Mouse (Mus musculus) urinary bladder, adult 2 months (tissue): ENCODE data around the gene Rhbdl3. TPM values are rescaled to one million over a fixed set of nuclear protein-coding genes. Genes with fewer than 3 reads are reported as not detected.
"Not testable (repeated sequence)": the region's sequence is repeated elsewhere in the genome, so short reads cannot be mapped to it uniquely, and the experiment has no call there.

ENCODE experiments used
- DNase-seq: peaks from one replicate; pipeline ENCODE4 v3.0.0; 2022; ENCODE audit warnings: low spot score
- polyA plus RNA-seq: library from polyadenylated mRNA; depleted of rRNA; stranded (reverse); fragments of >200 nt; gene quantifications from 2 replicates; pipeline ENCODE4 v1.2.3, GENCODE M21; 2012

Gene Rhbdl3
- polyA plus RNA-seq, 1 experiment, result 2.3 TPM

DNA sequence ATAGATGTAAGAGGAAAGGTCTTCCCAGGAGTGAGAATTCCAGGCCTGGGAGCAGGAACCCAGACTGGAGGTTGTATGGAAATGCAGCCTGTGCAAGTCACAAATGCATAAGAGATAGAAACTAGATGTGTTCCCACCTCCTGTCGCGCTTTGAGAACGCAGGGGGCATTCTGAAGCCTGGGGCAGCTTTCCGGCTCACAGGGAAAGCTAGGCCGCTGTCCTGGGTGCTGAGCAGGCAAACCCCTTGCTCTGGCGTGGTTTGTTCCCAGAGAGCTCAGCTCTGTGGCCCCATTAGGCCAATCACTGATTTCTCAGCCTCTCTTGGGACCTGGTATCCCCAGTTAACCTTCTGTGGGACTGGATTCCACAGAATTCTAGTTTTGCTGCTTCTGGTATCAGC is 11.9 kb downstream of the Rhbdl3 start:
- no peak for DNase-seq

DNA sequence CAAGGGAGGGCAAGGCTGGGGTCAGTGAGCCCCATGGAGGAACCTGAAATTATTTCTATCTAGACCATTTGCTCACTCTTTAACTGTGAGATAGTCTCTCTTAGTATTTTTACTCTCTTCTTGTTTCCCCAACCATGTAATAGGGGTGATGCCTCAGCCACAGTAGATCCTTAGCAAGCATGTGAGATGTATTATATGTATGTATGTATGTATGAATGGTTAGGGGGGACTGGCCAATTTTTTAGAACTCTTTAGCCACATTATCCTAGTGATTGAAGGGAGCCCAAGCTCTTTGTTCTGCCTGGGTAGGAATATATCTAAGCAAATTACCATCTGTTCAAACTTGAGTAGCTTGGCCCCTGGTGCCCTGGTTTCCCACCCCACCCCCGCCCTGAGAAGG is 12.8 kb downstream of the Rhbdl3 start:
- DNase-seq, result no peak

DNA sequence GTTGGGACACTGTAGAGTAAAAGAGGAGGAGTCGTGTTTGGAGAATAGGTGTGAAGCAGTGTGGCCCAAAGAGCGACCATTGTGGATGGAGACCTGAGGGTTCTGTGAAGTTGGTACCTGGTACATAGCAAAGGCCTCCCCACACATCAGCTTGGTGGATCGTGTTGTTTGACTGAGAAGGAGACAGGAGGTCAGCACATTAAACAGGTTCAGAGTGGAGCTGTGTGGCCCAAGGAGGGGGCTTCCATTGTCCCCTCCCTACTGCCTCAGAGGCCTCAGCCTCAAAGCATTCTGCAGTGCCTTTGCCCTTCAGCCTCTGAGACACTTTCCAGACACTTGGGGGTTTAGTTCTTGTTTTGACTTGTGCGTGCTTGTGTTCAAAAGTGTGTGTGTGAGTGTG is 13.2 kb downstream of the Rhbdl3 start:
- DNase-seq, result no peak

DNA sequence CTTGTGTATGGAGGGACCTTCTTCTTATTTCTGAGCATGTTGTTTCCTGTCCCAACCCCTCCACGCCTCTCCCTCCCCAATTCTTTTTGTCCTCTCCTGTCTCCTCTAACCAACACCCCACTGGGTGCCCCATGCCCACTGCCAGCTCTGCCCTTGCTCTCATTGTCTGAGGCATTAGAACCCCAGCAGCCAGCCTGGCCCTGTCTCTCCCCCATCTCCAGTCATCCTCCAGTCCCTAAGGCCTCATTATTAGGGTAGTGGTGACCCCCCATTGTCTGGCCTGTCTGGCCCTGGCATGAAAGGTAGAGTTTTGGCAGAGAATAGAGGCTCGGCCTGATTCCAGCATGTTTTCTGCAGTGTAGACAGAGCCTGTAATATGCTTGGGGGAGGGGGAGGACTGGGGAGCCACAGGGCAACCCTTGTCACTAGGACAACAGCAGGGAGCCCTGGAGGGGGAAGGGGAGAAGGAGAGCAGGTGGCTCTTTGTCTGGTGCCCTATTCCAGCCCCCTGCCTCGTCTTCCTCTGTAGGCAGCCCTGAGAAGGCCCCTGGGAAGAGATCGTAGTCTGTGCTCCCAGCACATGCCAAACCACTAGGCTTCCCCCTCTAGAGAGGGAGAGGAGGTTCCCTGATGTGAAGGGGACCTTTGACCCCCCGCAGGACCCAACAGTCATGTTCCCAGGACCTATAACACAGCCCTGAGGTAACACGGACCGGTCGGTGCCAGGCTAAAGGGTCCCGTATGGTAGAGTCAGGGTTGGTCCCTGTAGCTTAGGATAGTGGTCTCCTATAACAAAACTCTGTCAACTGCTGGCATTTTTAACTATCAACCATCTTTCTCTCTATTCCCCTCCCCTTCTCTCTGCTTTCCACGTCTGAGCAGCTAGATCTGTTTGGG is 15.3 kb downstream of the Rhbdl3 start:
- no peak for DNase-seq

DNA sequence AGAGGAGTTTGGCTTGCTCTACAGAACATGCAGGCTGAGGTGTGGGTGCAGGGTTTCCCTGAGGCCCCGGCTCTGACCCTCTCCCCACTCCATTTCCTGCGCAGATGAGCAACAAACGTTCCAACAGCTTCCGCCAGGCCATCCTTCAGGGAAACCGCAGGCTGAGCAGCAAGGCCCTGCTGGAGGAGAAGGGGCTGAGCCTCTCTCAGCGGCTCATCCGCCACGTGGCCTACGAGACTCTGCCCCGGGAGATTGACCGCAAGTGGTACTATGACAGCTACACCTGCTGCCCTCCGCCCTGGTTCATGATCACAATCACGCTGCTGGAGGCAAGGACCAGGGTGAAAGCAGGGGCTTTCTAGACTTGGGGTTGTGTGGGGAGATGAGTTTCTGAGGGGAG is 22.5 kb downstream of the Rhbdl3 start:
- DNase-seq, result no peak

DNA sequence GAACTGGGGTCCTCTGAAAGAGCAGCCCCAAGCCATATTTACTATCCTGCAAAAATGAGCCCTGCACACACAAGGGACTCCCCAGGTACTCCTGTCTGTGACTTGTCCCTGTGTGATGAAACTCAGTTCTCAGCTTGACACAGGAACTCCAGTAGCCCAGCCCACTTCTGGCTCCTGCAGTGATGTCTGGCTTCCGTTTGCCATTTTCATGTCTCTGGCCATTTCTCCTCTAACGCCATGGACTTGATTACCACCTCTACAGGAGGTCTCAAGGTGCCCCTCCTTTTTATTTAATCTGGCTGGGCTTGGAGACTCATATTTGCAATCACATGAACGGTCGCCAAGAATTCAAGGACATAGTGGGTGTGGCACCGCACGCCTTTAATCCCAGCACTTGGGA is 23.9 kb downstream of the Rhbdl3 start:
- DNase-seq, result no peak

DNA sequence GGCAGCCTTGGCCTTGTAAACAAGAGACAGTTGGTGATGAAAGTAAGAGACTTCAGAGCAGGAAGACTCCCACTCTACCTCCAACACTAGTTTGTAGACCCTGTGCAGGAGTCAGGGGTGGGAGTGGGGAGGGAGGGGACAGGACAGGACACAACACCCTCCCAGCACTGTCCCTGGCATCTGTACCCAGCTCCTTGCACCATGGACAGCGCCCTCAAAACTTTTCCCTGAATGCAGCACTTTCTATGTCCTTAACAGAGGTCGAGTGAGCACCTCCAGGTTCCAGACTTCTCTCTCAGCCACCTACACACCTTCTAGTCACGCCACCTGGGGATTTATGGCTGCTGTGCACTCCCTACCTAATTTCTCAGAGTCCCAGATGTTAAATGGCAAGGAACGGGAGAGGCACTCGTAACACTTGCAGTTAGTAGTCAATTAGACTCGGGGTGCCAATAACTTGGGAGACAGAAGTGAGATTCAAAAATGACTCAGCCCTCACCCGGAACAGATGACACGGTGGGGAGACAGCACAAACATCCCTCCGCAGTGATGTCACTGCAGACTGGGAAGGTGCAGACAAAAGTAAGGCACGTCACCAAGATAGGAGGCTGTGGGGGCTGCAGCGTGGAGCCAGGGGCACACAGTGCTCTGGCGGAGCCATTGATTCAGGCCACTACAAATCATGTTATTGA is 32.1 kb downstream of the Rhbdl3 start:
- DNase-seq, result no peak

DNA sequence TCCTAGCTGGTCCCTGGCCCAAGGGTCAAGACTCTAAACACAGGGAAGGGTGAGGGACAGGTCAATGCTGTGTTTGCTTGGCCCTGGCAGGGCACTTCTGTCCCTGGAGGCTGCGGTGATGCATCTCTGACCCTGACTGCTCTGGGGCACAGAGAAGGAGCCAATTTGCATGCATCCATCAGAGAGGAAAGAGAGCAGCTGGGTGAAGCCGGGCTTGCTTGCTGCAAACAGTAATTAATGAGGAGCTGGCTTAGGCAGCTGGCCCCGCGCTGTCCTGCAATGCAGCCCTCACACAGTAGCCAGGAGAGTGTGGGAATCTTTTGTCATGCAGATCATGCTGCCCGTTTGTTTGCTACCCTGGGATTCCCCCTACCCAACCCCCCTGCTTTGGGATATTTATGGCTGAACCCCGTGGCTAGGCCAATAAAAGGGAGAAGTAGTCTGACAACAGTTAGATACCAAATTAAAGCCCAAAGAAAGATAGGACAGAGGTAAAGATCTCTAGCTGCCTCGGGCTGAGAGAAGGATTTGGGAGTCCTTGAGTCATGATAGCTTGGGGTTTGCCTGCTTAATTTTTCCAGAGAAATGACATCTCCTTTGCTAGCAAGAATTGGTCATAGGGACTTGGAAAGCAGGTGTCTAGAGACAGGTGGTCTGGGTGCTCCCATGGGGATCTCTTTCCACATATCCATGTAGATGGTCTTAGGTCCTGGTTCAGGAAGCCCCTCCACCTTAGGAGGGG is 35.1 kb downstream of the Rhbdl3 start:
- DNase-seq, result no peak

DNA sequence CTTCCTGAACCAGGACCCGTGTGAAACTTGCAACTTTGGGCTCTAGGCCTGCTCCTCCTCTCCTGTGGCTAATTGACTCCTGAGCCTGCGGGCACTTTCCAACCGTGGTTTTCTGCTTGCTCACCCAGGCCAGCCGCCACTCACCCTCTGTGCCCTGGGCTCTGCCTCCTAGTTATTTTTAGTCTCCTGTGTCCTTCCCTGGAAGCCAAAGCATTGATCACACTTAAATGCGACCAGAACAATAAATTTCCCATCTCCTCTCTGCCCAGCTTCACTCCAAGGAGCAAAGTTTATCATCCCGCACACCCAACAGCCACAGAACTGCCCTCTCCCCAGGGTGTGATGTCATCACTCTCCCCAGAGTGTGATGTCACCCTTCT is 35.6 kb downstream of the Rhbdl3 start:
- DNase-seq, result no peak

DNA sequence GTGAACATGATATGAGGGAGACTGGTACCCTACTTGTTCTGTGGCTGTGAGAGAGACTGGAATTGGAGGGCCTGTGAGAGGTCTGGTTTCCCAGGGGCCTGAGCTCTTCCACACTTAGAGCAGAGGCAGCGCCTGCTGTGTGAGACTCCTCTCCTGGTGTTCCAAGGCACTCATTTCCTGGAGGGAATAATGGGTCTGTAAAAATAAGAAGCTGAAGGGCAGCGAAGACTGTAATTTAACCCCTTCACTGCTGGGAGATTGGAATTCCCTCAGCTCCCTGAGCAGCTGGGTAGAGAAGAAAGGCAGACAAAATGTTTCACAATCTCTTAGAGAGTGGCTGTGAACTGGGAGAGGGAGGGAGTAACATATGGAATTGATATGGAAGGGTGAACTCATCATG is 41.8 kb downstream of the Rhbdl3 start:
- DNase-seq, result no peak

DNA sequence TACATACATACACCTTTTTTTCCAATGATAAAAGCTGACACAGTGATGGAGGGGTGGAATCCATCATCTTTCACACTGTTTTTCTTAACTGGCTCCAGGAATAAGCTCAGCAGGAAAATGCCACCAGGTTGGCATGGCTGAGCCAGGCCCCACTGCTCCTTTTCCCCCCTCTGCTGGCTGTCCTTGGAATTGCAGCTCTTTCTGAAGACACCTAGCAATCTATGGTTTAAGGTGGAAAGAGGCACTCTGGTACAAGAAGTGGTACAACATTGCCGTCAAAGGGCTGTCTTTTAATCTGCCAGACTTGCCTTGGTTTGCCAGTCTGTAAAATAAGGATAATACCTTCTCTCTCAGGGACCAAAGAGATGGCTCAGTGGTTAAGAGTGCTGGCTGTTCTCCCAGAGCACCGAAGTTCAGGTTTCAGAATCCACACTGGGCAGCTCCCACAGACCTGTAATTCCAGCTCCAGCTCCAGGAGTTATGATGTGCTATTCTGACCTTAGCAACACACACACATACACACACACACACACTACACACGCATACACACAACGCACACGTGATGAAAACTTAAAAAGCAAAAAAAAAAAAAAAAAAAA is 51.2 kb downstream of the Rhbdl3 start:
- peak; percentile 59 for DNase-seq

DNA sequence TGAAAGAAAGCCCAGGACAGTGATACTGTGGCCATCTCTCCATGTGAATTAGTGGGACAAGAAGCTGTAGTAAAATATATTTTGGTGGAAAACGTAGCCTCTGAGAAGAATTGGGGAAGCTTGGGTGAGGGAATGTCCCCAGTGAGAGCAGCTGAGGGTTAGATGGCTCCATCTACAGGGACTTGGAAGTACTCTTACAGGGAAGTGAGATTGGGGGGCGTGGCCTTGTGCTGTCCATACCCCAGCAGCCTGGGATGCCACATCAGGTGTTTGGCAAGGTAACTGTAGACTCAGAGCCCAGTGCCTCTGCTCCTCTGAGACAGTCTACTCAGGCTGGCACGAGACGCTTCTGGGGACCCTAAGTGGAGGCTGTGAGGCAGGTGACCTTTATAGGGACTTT is 54.1 kb downstream of the Rhbdl3 start:
- DNase-seq, result no peak

DNA sequence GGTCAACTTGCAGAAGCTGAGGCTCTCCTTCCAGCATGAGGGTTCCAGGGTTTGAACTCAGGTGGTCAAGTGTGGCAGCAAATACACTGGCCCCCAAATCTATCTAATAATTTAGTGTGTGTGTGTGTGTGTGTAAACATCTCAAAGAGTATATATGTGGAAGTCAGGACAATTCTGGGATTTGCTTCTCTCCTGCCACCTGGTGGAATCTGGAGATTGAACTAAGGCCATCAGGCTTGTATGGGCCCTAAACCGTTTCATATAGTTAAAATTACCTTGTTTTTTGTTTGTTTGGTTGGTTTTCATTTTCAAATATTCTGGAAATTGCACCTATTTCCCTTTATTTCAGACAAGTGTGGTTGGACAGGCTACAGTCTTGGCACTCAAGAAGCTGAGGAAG is 68.2 kb downstream of the Rhbdl3 start:
- no peak for DNase-seq

DNA sequence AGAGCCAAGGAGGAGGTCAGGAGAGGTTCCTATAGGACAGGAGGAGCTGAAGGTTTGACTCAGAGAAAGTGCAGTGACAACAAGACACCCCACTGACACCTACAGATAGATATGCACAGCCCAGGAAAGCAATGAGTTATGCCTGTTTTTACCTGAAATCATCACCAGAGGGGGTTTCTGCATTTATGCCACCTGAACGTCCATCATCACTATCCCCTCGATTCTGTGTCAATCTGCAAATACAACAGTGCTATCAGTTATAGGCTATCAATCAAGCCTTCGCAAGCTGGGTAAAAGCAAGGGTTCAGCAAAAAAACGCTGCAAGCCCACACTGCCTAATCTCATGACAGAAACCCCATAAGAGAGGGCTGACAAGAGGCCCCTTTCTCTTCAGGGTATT is 75.9 kb downstream of the Rhbdl3 start:
- DNase-seq, result no peak

DNA sequence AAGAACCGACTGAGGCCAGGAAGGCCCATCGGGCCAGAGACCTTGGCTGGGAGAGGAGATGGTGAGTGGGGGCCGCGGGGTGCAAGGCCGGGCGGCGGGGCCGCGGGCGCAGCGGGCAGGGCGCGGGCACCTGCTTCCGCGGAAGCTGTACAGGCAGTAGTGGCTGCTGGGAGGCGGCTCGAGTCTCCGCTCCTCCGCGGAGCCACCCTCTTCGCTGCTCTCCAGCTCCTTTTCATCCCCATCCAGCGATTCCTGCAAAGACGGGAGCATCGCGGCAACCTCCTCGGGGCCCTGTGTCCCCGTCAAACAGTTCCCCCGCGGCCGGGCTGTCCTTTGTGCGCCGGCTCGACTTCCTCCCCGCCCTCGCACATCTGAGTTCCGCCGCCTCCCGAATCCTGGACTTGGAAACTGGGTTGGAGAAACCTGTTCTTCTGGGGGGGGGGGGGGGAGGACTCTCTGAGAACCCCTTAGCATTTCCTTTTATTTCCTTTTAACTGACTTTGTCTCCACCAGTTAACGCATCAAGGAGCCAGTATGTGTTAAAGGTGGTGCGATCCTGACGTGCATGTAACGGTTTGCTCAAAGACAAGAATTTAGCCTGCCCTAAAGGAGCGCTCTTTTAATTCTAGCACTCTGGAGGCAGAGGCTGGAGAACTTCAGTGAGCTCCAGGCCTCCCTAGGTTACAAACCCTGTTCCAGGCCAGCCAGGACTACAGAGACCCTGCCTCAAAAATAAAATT is 77.2 kb downstream of the Rhbdl3 start, which contains the start of gene 5730455P16Rik:
Gene 5730455P16Rik, minus strand, starts transcription at position 323 of the 740 bp plus-strand sequence.
- DNase-seq, result peak; percentile 67

DNA sequence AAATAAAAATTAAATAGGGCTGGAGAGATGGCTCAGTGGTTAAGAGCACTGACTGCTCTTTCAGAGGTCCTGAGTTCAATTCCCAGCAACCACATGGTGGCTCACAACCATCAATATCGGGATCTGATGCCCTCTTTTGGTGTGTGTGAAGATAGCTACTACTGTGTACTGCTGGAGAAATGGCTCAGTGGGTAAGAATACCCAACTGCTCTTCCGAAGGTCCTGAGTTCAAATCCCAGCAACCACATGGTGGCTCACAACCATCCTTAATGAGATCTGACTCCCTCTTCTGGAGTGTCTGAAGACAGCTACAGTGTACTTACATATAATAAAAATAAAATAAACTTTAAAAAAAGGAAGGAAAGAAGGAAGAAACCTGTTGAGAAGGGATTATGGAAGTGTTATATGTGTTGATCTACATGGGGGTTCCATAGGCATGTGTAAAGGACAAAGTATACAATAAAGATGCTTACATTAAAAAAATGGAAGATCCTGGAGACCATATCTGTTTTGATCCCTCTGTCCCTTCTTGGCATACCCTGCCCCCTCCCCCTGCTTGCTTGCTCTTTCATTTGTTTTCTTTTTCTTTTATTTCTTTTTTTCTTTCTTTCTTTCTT is 77.8 kb downstream of the Rhbdl3 start:
- DNase-seq, result not testable (repeated sequence)

DNA sequence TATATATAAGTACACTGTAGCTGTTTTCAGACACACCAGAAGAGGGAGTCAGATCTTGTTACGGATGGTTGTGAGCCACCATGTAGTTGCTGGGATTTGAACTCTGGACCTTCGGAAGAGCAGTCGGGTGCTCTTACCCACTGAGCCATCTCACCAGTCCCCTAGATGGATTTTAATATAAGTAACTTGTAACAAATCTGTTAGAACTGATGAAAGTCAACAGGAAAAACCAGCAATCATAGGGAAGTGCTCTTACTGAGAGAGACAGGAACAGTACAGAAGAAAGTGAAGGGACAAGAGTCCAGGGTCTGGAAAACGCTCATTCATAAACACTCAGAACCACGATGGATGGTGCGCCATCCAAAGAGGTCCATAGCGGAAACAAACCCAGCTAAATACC is 78.5 kb downstream of the Rhbdl3 start:
- not testable (repeated sequence) for DNase-seq

DNA sequence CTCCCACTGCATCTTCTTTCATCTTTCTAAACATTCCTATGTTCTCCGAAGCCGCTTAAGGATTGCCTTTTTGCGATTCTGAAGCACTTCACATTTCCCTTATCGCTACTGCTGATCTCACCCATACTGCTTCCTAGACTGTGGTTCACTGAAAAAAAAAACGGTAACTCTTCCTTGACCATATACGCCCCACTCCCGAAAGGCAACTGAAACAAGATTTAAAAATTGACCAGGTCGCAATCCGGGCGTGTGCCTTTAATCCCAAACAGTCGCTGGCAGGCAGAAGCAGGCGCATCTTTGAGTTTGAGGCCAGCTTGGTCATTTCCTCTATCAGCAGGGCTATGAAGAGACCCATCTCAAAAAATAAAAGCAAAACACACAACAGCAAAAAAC is 81.9 kb downstream of the Rhbdl3 start:
- DNase-seq, result no peak

DNA sequence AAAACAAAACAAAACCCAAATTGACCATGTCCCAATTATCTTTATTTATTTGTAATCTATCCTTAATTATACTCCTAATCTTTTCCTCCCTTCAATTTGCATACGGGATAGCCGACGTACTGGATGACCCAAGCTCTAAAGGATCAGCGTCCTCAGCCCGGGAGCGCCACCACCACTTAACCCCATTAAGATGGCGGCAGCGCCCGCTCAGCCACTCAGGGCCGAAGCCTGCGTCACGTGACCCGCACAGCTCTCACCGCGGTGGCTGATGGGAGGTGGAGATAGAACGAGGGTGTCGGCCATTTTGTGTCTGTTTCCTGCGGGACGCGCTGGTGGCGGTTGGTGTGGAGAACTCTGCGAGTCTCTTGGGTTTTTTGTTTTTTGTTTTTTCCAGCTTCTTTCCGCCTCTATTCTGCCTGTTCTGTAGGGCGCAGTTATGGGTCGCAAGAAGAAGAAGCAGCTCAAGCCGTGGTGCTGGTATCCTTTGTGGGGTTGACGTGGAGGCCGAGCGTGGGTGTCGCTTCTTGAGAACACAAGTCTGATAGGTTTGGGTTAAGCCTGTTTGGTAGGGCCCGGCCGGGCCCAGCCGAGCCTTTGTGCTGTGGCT is 82.4 kb downstream of the Rhbdl3 start, which contains the start of gene Zfp207:
Gene Zfp207, plus strand, starts transcription at position 261 of the 607 bp plus-strand sequence.
- peak; percentile 92 for DNase-seq

DNA sequence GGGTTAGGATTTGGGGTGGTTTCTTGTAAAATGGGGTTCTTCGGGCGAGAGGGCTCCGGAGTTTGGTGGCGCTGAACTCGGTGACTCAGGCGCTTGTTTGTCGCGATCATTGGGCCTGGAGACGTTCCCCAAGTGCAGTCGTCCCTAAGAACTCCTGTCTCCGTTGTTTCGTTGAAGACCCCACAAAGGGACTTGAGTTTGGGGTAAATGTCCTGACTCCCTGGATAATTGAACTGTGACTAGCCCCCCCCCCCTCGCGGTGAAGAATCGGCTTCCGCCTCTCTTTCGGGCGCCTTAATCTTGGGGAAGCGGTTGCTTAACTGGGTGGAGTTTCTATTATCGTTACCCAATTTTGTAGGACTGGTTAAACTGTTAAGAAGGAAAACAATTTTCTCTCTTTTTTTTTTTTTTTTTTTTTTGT is 82.9 kb downstream of the Rhbdl3 start:
- no peak for DNase-seq
